Mouse (Mus musculus) erythroblast, embryonic 14.5 days (primary cell): ENCODE data around the gene Cdk17.

Experiments
- GATA1 ChIP-seq: IDR thresholded peaks from 2 replicates; pipeline ENCODE4 v1.6.1; 2012; ENCODE audit warnings: low read length, inconsistent platforms, mixed read lengths
- TAL1 ChIP-seq: IDR thresholded peaks from 3 replicates; pipeline ENCODE4 v1.6.1; 2012; ENCODE audit warnings: low read length, inconsistent platforms, mixed read lengths

DNA sequence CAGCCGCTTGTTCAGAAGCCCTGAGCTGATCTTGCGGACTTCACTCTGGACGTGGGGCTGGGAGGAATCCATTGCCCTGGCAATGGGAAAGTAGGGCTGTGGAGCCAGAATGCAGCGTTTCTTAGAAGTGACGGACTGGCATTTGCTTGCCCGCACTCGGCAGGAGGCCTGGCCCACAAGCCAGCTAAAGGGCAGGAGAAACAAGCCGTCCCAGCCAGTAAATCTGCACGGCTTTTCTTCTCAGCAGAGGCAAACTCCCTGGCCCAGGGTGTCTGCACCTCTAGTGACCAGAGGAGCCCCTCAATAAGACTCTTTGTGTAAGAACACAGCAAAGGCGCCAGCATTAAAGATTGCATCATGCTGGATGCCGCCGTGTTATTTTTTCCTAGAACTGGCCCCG is 94.6 kb downstream of the Cdk17 start:
- TF ChIP-seq GATA1 (no peak), TAL1 (no peak)
